25 mouse cellular contexts compared by ENCODE assay signal in the genomic region with DNA sequence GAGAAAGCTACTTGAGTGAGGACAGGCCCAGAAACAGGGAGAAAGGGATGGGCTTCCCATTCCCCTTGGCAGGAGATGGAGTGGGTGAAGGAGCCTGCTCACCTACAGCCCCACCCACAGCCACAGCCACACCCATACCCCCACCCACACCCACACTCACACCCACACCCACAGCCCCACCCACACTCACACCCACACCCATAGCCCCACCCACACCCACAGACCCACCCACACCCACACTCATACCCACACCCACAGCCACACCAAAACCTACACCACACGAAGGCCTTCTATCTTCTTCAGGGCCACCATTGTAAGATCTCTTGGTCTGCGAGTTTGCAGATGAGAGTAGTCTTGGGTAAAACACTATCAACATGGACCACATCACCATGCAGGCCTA.
A peak's percentile ranks its signal among the peaks of the same experiment; 100 is the strongest.
DNase-seq lines count a peak whose midpoint lies in the region; ATAC-seq and TF ChIP-seq lines count a peak whose summit lies in the region.
"Had no signal": no experiment of that assay in that cellular context is flagged by ENCODE, and none has a peak within 500 bp of the region (broad histone marks: within the 10 kb centered on the region; RNA-seq: fewer than 3 reads in every experiment).

No protein-coding gene starts in this region.

- H3K9ac ChIP-seq in embryonic facial prominence, embryonic 12.5 days: no peak overlapping the region
- no peak overlapping the region for H3K9ac ChIP-seq in kidney, embryonic 16.5 days (replicated peaks; ENCODE audit: low read length)
- no peak overlapping the region for H3K9ac ChIP-seq in liver, embryonic 12.5 days
- no peak overlapping the region for H3K9ac ChIP-seq in liver, postnatal 0 days (replicated peaks)
- no peak overlapping the region for H3K9ac ChIP-seq in midbrain, embryonic 15.5 days
- H3K9ac ChIP-seq: embryonic facial prominence, embryonic 15.5 days; forebrain, embryonic 12.5 days; forebrain, embryonic 15.5 days; heart, embryonic 15.5 days; hindbrain, embryonic 14.5 days had no signal

- H3K27me3 ChIP-seq in embryonic facial prominence, embryonic 12.5 days: no peaks in the 10 kb centered on the region
- no peaks in the 10 kb centered on the region for H3K27me3 ChIP-seq in embryonic facial prominence, embryonic 10.5 days (replicated peaks; ENCODE audit: low read depth, poor library complexity, severe bottlenecking)
- no peaks in the 10 kb centered on the region for H3K27me3 ChIP-seq in kidney, embryonic 16.5 days (ENCODE audit: insufficient read depth, low read length)
- H3K27me3 ChIP-seq in liver, embryonic 12.5 days (replicated peaks): no peaks in the 10 kb centered on the region
- no peaks in the 10 kb centered on the region for H3K27me3 ChIP-seq in liver, postnatal 0 days (ENCODE audit: insufficient read depth, low read length)
- H3K27me3 ChIP-seq in midbrain, embryonic 15.5 days (replicated peaks): no peaks in the 10 kb centered on the region
- H3K27me3 ChIP-seq: embryonic facial prominence, embryonic 15.5 days; forebrain, embryonic 12.5 days; forebrain, embryonic 15.5 days; heart, embryonic 15.5 days had no signal

- WGBS in embryonic facial prominence, embryonic 12.5 days: 94% methylated on average over 2 of the region's 2 CpGs
- WGBS in embryonic facial prominence, embryonic 10.5 days: 92% methylated on average over 2 of the region's 2 CpGs
- WGBS in kidney, embryonic 16.5 days: 92% methylated on average over 2 of the region's 2 CpGs
- 72% methylated on average over 2 of the region's 2 CpGs for WGBS in liver, embryonic 12.5 days (ENCODE audit: insufficient replicate concordance)
- 84% methylated on average over 2 of the region's 2 CpGs for whole genome bisulfite sequencing in liver, postnatal 0 days (ENCODE audit: insufficient replicate concordance)
- WGBS in midbrain, embryonic 15.5 days: 93% methylated on average over 2 of the region's 2 CpGs

- DNase-seq in embryonic facial prominence, embryonic 10.5 days (ENCODE audit: low spot score): no peak
- DNase-seq in kidney, postnatal 25 days: no peak
- DNase-seq in liver, postnatal 0 days: no peak
- DNase-seq: adrenal gland, adult 8-10 months; adrenal gland, postnatal 25 days; cerebellum, adult 11-12 months; cerebellum, adult 8-10 months; cerebellum, postnatal 10 days; cerebellum, postnatal 36 days; embryo, embryonic 11 days; gastrocnemius, postnatal 25 days; heart, adult 18-20 months; heart, postnatal 14 days; heart, postnatal 4 days had no signal

- no peak overlapping the region for H3K4me3 ChIP-seq in embryonic facial prominence, embryonic 12.5 days
- no peak overlapping the region for H3K4me3 ChIP-seq in embryonic facial prominence, embryonic 10.5 days
- no peak overlapping the region for H3K4me3 ChIP-seq in kidney, embryonic 16.5 days (ENCODE audit: low read length)
- no peak overlapping the region for H3K4me3 ChIP-seq in liver, embryonic 12.5 days
- no peak overlapping the region for H3K4me3 ChIP-seq in liver, postnatal 0 days (ENCODE audit: low read depth, low read length)
- no peak overlapping the region for H3K4me3 ChIP-seq in midbrain, embryonic 15.5 days
- H3K4me3 ChIP-seq: embryonic facial prominence, embryonic 15.5 days; forebrain, embryonic 12.5 days; forebrain, embryonic 15.5 days; heart, embryonic 15.5 days had no signal

- no peaks in the 10 kb centered on the region for H3K36me3 ChIP-seq in embryonic facial prominence, embryonic 12.5 days
- no peaks in the 10 kb centered on the region for H3K36me3 ChIP-seq in embryonic facial prominence, embryonic 10.5 days (replicated peaks)
- no peaks in the 10 kb centered on the region for H3K36me3 ChIP-seq in kidney, embryonic 16.5 days (ENCODE audit: insufficient read depth, low read length)
- H3K36me3 ChIP-seq in liver, embryonic 12.5 days: no peaks in the 10 kb centered on the region
- H3K36me3 ChIP-seq in liver, postnatal 0 days (replicated peaks; ENCODE audit: insufficient read depth, low read length): no peaks in the 10 kb centered on the region
- H3K36me3 ChIP-seq in midbrain, embryonic 15.5 days (replicated peaks): no peaks in the 10 kb centered on the region
- H3K36me3 ChIP-seq: embryonic facial prominence, embryonic 15.5 days; forebrain, embryonic 12.5 days; forebrain, embryonic 15.5 days; heart, embryonic 15.5 days had no signal

- no peak for TF ChIP-seq CTCF in liver, postnatal 0 days (IDR thresholded peaks at IDR 0.05; ENCODE audit: low read depth)

- H3K4me1 ChIP-seq in embryonic facial prominence, embryonic 12.5 days: no peaks in the 10 kb centered on the region
- H3K4me1 ChIP-seq in embryonic facial prominence, embryonic 10.5 days: no peaks in the 10 kb centered on the region
- H3K4me1 ChIP-seq in kidney, embryonic 16.5 days (ENCODE audit: insufficient read depth, low read length): no peaks in the 10 kb centered on the region
- H3K4me1 ChIP-seq in liver, embryonic 12.5 days: no peaks in the 10 kb centered on the region
- no peaks in the 10 kb centered on the region for H3K4me1 ChIP-seq in liver, postnatal 0 days (ENCODE audit: insufficient read depth)
- H3K4me1 ChIP-seq in midbrain, embryonic 15.5 days: no peaks in the 10 kb centered on the region
- H3K4me1 ChIP-seq: embryonic facial prominence, embryonic 15.5 days; forebrain, embryonic 12.5 days; forebrain, embryonic 15.5 days; heart, embryonic 15.5 days had no signal

- H3K9me3 ChIP-seq in embryonic facial prominence, embryonic 12.5 days: no peaks in the 10 kb centered on the region
- no peaks in the 10 kb centered on the region for H3K9me3 ChIP-seq in embryonic facial prominence, embryonic 10.5 days
- H3K9me3 ChIP-seq in kidney, embryonic 16.5 days (ENCODE audit: low read length): no peaks in the 10 kb centered on the region
- H3K9me3 ChIP-seq in liver, embryonic 12.5 days (replicated peaks): no peaks in the 10 kb centered on the region
- H3K9me3 ChIP-seq in liver, postnatal 0 days (ENCODE audit: low read length): no peaks in the 10 kb centered on the region
- no peaks in the 10 kb centered on the region for H3K9me3 ChIP-seq in midbrain, embryonic 15.5 days
- H3K9me3 ChIP-seq: embryonic facial prominence, embryonic 15.5 days; forebrain, embryonic 12.5 days; forebrain, embryonic 15.5 days; heart, embryonic 15.5 days had no signal

- 0 out of 2 replicates have a peak, but pooled peaks have one; percentile 22 for ATAC-seq in embryonic facial prominence, embryonic 12.5 days (ENCODE audit: insufficient number of reproducible peaks, insufficient read depth, low FRiP score, low TSS enrichment)
- 0 out of 2 replicates have a peak, but pooled peaks have one; percentile 31 for ATAC-seq in kidney, embryonic 16.5 days (ENCODE audit: low FRiP score, low TSS enrichment)
- peak; percentile 55; the same call in 1 of the 2 replicates for ATAC-seq in liver, embryonic 12.5 days
- no peak for ATAC-seq in liver, postnatal 0 days
- ATAC-seq in midbrain, embryonic 15.5 days (replicated peaks): no peak
- ATAC-seq: activated CD4-positive, CD25-positive, alpha-beta regulatory T cell, adult 4 months; forebrain, embryonic 15.5 days; hindbrain, postnatal 0 days had no signal

- no peak overlapping the region for H3K4me2 ChIP-seq in embryonic facial prominence, embryonic 12.5 days (replicated peaks)
- no peak overlapping the region for H3K4me2 ChIP-seq in kidney, embryonic 16.5 days (replicated peaks; ENCODE audit: low read depth, low read length)
- H3K4me2 ChIP-seq in liver, embryonic 12.5 days: no peak overlapping the region
- H3K4me2 ChIP-seq in liver, postnatal 0 days (ENCODE audit: low read depth, low read length): no peak overlapping the region
- H3K4me2 ChIP-seq in midbrain, embryonic 15.5 days: no peak overlapping the region
- H3K4me2 ChIP-seq: embryonic facial prominence, embryonic 15.5 days; forebrain, embryonic 12.5 days; forebrain, embryonic 15.5 days; heart, embryonic 15.5 days; hindbrain, embryonic 14.5 days had no signal

- no peak for TF ChIP-seq EP300 in liver, postnatal 0 days (IDR thresholded peaks at IDR 0.05; ENCODE audit: low read depth)

- no peak overlapping the region for H3K27ac ChIP-seq in embryonic facial prominence, embryonic 12.5 days
- no peak overlapping the region for H3K27ac ChIP-seq in embryonic facial prominence, embryonic 10.5 days (replicated peaks)
- no peak overlapping the region for H3K27ac ChIP-seq in kidney, embryonic 16.5 days (ENCODE audit: low read length)
- no peak overlapping the region for H3K27ac ChIP-seq in liver, embryonic 12.5 days
- H3K27ac ChIP-seq in liver, postnatal 0 days (ENCODE audit: low read depth): no peak overlapping the region
- no peak overlapping the region for H3K27ac ChIP-seq in midbrain, embryonic 15.5 days
- H3K27ac ChIP-seq: embryonic facial prominence, embryonic 15.5 days; forebrain, embryonic 12.5 days; forebrain, embryonic 15.5 days; heart, embryonic 15.5 days; hindbrain, embryonic 14.5 days; hindbrain, postnatal 0 days had no signal

Comparison
In these comparisons a context has a peak if more than half of its experiments do, and no peak if none do; other contexts are left out.
1. ATAC-seq: peak in embryonic facial prominence, embryonic 12.5 days (single experiment), kidney, embryonic 16.5 days (single experiment) and liver, embryonic 12.5 days (single experiment); none in liver, postnatal 0 days (single experiment) and midbrain, embryonic 15.5 days (single experiment).